Mouse (Mus musculus) heart, postnatal 0 days (tissue): ENCODE results near the gene Mrps7. TPM values are rescaled to one million over a fixed set of nuclear protein-coding genes. Genes with fewer than 3 reads are reported as not detected.

Source experiments
- ATAC-seq: fragments of 200-750 bp; cut with Nextera tagmentation; 2 replicates; pipeline ENCODE4 v1.8.0; 2017; ENCODE audit warnings: low read depth, moderate number of reproducible peaks, moderate library complexity; ENCODE audit not compliant: insufficient read depth
- DNase-seq: peaks from one replicate; pipeline ENCODE4 v3.0.0-alpha.2; 2016; ENCODE audit warnings: low spot score
- H3K27ac ChIP-seq: fragments of 300-500 bp; sonication (generic); 2 replicates; pipeline ENCODE4 v1.5.1; 2014; ENCODE audit warnings: low read depth, mild to moderate bottlenecking
- H3K27me3 ChIP-seq: fragments of 300-500 bp; sonication (generic); 2 replicates; pipeline ENCODE4 v1.6.1; 2014; ENCODE audit warnings: low read length, mixed read lengths; ENCODE audit not compliant: control insufficient read depth, insufficient read depth
- H3K36me3 ChIP-seq: fragments of 300-500 bp; sonication (generic); replicated peaks from 2 replicates; pipeline ENCODE4 v1.6.1; 2014; ENCODE audit warnings: low read length, mixed read lengths; ENCODE audit not compliant: control insufficient read depth, insufficient read depth
- H3K4me1 ChIP-seq: fragments of 300-500 bp; sonication (generic); 2 replicates; pipeline ENCODE4 v1.6.1; 2014; ENCODE audit warnings: antibody characterized with exemption; ENCODE audit not compliant: control insufficient read depth, insufficient read depth
- H3K4me2 ChIP-seq: fragments of 300-500 bp; sonication (generic); 2 replicates; pipeline ENCODE4 v1.6.1; 2014; ENCODE audit warnings: low read depth, mild to moderate bottlenecking, low read length, moderate library complexity
- H3K4me3 ChIP-seq: fragments of 300-500 bp; sonication (generic); 2 replicates; pipeline ENCODE4 v1.5.1; 2014; ENCODE audit warnings: low read depth, low read length
- H3K9ac ChIP-seq: fragments of 300-500 bp; sonication (generic); replicated peaks from 2 replicates; pipeline ENCODE4 v1.6.1; 2014; ENCODE audit warnings: low read depth, low read length, mixed read lengths
- H3K9me3 ChIP-seq: fragments of 300-500 bp; sonication (generic); replicated peaks from 2 replicates; pipeline ENCODE4 v1.6.1; 2016; ENCODE audit warnings: low read length; ENCODE audit not compliant: control insufficient read depth
- CTCF ChIP-seq: IDR thresholded peaks from 2 replicates; pipeline ENCODE4 v1.5.1; 2016; ENCODE audit warnings: antibody characterized with exemption, control low read depth, low read depth
- EP300 ChIP-seq: IDR thresholded peaks from 2 replicates; pipeline ENCODE4 v1.6.1; 2016; ENCODE audit warnings: antibody characterized with exemption, low read depth
- WGBS: fragments of 180-500 bp; shearing (Covaris S2); extraction: QIAGEN DNeasy Blood & Tissue Kit; methylation state at CpG from one replicate; pipeline ENCODE4 v1.1.7; 2014; 5-methylcytosine and 5-hydroxymethylcytosine counted together
- polyA plus RNA-seq: library from polyadenylated mRNA; unstranded; fragments of >200 nt; fragmentation: Nextera tagmentation; extraction: Ambion mirVana; gene quantifications from 2 replicates; pipeline ENCODE4 v1.2.1, GENCODE M21; 2015
- total RNA-seq: library from RNA; depleted of rRNA; stranded (reverse); fragments of >200 nt; gene quantifications from 2 replicates; pipeline ENCODE4 v1.2.3, GENCODE M21; 2014; ENCODE audit warnings: low replicate concordance

The Mrps7 gene
- total and polyA plus RNA-seq, 2 experiments from 2014 or later = 56.7 to 86.4 TPM

GRCm38 (mm10) chr11:115618001-115618400, 14.3 kb downstream of the Mrps7 start:
- WGBS = 97% methylated on average over 2 of the region's 2 CpGs
- no peak overlapping the region for H3K4me2 ChIP-seq
- H3K4me3 ChIP-seq = no peak overlapping the region
- no peak overlapping the region for H3K27ac ChIP-seq
- DNase-seq = no peak
- no peaks in the 10 kb centered on the region for H3K27me3 ChIP-seq
- H3K9me3 ChIP-seq = no peaks in the 10 kb centered on the region
- no peak for ATAC-seq
- TF ChIP-seq CTCF = no peak
- no peak for TF ChIP-seq EP300
- H3K36me3 ChIP-seq = peaks cover 41% of the 10 kb centered on the region
- no peak overlapping the region for H3K9ac ChIP-seq
- H3K4me1 ChIP-seq = peaks cover 13% of the 10 kb centered on the region; the same call in 1 of the 2 replicates

GRCm38 (mm10) chr11:115618732-115619516, 15.2 kb downstream of the Mrps7 start:
- no peak for DNase-seq
- Histone ChIP-seq H3K9ac (no peak overlapping the region), H3K9me3 (no peaks in the 10 kb centered on the region), H3K27ac (no peak overlapping the region), H3K36me3 (peaks cover 50% of the 10 kb centered on the region), H3K4me1 (0 out of 2 replicates have a peak, but pooled peaks cover 5% of the 10 kb centered on the region), H3K4me2 (no peak overlapping the region), H3K27me3 (no peaks in the 10 kb centered on the region), H3K4me3 (no peak overlapping the region)
- ATAC-seq = no peak
- WGBS = 89% methylated on average over 16 of the region's 16 CpGs
- no peak for TF ChIP-seq EP300
- TF ChIP-seq CTCF = no peak

DNA sequence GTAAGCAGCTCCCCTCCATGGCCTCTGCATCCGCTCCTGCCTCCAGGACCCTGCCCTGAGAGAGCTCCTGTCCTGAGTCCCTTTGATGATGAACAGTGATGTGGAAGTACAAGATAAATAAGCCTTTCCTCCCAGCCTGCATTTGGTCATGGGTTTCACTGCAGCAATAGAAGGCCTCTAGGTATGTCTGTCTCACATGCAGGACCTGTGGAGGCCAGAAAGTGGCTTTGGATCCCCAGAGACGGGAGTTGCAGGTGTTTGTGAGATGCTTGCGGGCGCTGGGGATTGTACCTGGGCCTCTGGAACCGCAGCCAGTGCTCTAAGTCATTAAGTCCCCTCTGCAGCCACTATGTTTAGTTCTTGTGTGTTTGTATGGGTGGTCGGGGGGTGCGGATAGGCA, 16.2 kb downstream of the Mrps7 start:
- peaks cover 49% of the 10 kb centered on the region for H3K36me3 ChIP-seq
- no peak for TF ChIP-seq EP300
- TF ChIP-seq CTCF = no peak
- H3K4me2 ChIP-seq = no peak overlapping the region
- no peak overlapping the region for H3K4me3 ChIP-seq
- no peaks in the 10 kb centered on the region for H3K9me3 ChIP-seq
- DNase-seq = no peak
- WGBS = 95% methylated on average over 7 of the region's 7 CpGs
- no peak overlapping the region for H3K9ac ChIP-seq
- H3K4me1 ChIP-seq = 0 out of 2 replicates have a peak, but pooled peaks cover 4% of the 10 kb centered on the region
- no peaks in the 10 kb centered on the region for H3K27me3 ChIP-seq
- H3K27ac ChIP-seq = no peak overlapping the region
- ATAC-seq = no peak

DNA sequence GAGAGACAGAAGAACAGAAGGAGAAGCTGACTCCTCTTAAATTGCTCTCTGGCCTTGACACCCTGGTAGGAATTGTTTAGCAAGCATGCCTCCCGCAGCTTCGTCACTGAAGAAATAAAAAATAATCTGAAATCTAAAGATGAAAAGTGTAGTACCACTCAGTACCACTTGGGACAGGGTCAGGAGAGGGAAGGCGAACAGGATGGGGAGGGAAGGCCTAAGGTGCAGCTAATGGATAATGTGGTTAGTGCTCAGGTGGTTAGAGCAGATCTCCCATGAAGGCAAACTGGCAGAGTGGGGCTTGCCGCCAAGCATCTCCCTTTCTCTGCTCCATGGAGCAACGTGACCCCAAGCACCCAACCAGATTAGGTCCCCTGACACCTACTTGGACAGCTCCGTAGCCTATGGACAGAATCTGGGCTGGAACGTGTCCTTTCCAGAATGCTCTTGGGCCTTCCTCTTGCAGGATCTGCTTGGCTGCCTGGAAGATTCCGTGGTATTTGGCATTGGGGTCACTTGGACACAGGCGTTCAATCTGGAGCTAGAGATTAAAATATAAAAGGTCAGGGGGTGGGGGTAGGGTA, 19.9 kb downstream of the Mrps7 start:
- WGBS = 69% methylated on average over 9 of the region's 9 CpGs
- peaks cover 41% of the 10 kb centered on the region for H3K36me3 ChIP-seq

DNA sequence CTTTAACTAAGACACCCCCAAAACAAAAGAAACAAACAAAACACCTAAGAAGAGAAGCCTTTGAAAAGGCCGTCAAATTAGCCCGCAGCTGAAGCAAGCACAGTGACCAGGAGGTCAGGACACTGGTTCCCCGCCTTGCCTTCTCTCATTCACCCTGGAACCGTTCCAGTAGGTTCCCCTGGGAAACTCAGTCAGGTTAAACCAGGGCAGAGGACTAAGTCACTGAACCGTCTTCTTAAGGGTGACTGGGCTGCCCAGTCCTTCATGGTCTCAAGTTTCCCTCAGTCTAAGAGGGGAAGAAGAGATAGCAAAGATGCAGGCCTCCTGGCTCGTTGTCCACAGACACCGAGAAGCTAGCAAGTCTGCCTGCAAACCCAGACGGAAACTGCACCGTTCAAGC, 22.2 kb downstream of the Mrps7 start:
- TF ChIP-seq EP300 = no peak
- TF ChIP-seq CTCF = no peak
- ATAC-seq (no peak), DNase-seq (no peak)
- Histone ChIP-seq H3K27ac (0 out of 2 replicates have a peak overlapping the region, but pooled peaks have one; percentile 15), H3K4me2 (no peak overlapping the region), H3K27me3 (no peaks in the 10 kb centered on the region), H3K4me3 (no peak overlapping the region), H3K9ac (no peak overlapping the region), H3K9me3 (no peaks in the 10 kb centered on the region), H3K36me3 (peaks cover 28% of the 10 kb centered on the region), H3K4me1 (peaks cover 5% of the 10 kb centered on the region; the same call in 1 of the 2 replicates)
- WGBS = 66% methylated on average over 9 of the region's 9 CpGs

More for the DNA sequence above, 19.9 kb downstream of the Mrps7 start:
- H3K4me1 ChIP-seq = peaks cover 5% of the 10 kb centered on the region; the same call in 1 of the 2 replicates
- no peaks in the 10 kb centered on the region for H3K27me3 ChIP-seq
- no peaks in the 10 kb centered on the region for H3K9me3 ChIP-seq
- H3K9ac ChIP-seq = no peak overlapping the region
- TF ChIP-seq CTCF = peak; percentile 45
- TF ChIP-seq EP300 = no peak
- no peak for DNase-seq
- H3K27ac ChIP-seq = no peak overlapping the region
- no peak for ATAC-seq
- no peak overlapping the region for H3K4me3 ChIP-seq
- H3K4me2 ChIP-seq = no peak overlapping the region
